Mouse (Mus musculus): Measurements from ENCODE around the gene Maff.

DNA sequence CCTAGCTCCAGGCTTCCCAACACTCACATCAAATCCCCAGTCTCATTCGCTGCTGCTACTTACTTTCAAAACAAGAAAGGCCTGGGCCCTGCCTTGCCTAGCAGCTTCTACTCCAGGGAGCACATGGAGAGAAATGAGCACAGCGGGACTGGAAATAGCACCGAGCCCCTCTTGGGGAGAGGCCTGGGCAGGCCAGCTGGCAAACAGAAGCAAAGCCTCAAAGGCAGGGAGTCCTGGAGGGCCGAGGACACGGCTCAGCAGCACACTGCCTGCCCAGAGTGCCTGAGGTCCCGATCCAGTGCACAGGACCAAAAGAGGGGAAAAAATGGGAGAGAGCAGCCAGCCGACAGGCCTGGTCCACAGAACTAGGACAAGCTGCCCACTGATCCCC, 54.5 kb downstream of the Maff start:
- no peak for TF ChIP-seq TAL1 (IDR thresholded peaks at IDR 0.05; ENCODE audit: low read length)
- no peak for TF ChIP-seq GATA1 (IDR thresholded peaks at IDR 0.05; ENCODE audit: low read length)
